Mouse (Mus musculus) cerebellum, adult 2 months (tissue): ENCODE results near the gene Dagla.

ENCODE experiments used
- CTCF ChIP-seq: fragments of 200-500 bp; IDR thresholded peaks from 2 replicates; pipeline ENCODE4 v1.5.1; 2011; ENCODE audit warnings: low read depth, mild to moderate bottlenecking, control low read depth, low read length, moderate library complexity, borderline replicate concordance; ENCODE audit not compliant: insufficient read depth
- POLR2A ChIP-seq: fragments of 200-500 bp; IDR thresholded peaks from 2 replicates; pipeline ENCODE4 v1.6.1; 2011; ENCODE audit warnings: low read length, control low read depth, borderline replicate concordance; ENCODE audit not compliant: insufficient read depth

DNA sequence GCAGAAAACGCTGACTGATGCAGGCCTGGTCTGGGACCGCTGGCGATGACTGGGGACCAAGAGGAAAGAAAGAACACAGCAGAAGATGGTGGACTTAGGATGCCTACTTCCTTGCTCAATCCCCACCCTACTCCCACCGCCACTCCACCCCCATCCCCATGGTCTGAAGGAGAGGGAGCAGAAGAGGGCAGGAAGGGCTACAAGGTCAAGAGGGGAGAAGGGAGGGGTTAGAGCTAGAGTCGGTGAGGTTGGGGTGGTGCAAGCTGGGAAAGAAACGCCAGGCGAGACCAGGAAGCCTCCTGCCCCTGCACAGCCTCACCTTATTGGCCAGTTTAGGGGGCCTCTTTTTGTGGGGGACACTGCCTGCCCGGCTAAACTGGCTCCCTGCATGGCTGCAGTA is 88.6 kb downstream of the Dagla start:
- no peak for TF ChIP-seq CTCF
- no peak for TF ChIP-seq POLR2A
